Mouse (Mus musculus) testis, adult 2 months (tissue): ENCODE data around the gene Gucd1.

ENCODE experiments used
- CTCF ChIP-seq: fragments of 200-500 bp; IDR thresholded peaks from 2 replicates; pipeline ENCODE4 v1.5.1; 2012; ENCODE audit warnings: low read depth, mild to moderate bottlenecking, inconsistent platforms, low read length, moderate library complexity; ENCODE audit not compliant: control insufficient read depth, insufficient read depth, insufficient replicate concordance
- POLR2A ChIP-seq: fragments of 200-500 bp; IDR thresholded peaks from 2 replicates; pipeline ENCODE4 v1.6.1; 2012; ENCODE audit warnings: low read depth, mild to moderate bottlenecking, inconsistent platforms, low read length, moderate library complexity; ENCODE audit not compliant: control insufficient read depth

- TF ChIP-seq POLR2A (no peak), CTCF (no peak)
Measured at GRCm38 (mm10) chr10:75482919-75483483, 34.8 kb downstream of the Gucd1 start.
